Mouse (Mus musculus) liver, embryonic 12.5 days (tissue): ENCODE measurements around the gene Ift43. TPM values are rescaled to one million over a fixed set of nuclear protein-coding genes. Genes with fewer than 3 reads are reported as not detected.

ENCODE experiments used
- ATAC-seq: fragments of 200-750 bp; cut with Nextera tagmentation; 2 replicates; pipeline ENCODE4 v1.8.0; 2017; ENCODE audit warnings: moderate number of reproducible peaks, mild to moderate bottlenecking, moderate library complexity
- H3K27ac ChIP-seq: fragments of 300-500 bp; sonication (generic); 2 replicates; pipeline ENCODE4 v1.5.1; 2016; ENCODE audit warnings: mild to moderate bottlenecking
- H3K27me3 ChIP-seq: fragments of 300-500 bp; sonication (generic); replicated peaks from 2 replicates; pipeline ENCODE4 v1.6.1; 2016; ENCODE audit warnings: mild to moderate bottlenecking, moderate library complexity
- H3K36me3 ChIP-seq: fragments of 300-500 bp; sonication (generic); 2 replicates; pipeline ENCODE4 v1.6.1; 2016; ENCODE audit warnings: mild to moderate bottlenecking, moderate library complexity
- H3K4me1 ChIP-seq: fragments of 300-500 bp; sonication (generic); 2 replicates; pipeline ENCODE4 v1.6.1; 2016
- H3K4me2 ChIP-seq: fragments of 300-500 bp; sonication (generic); 2 replicates; pipeline ENCODE4 v1.6.1; 2016; ENCODE audit warnings: mild to moderate bottlenecking, moderate library complexity
- H3K4me3 ChIP-seq: fragments of 300-500 bp; sonication (generic); 2 replicates; pipeline ENCODE4 v1.5.1; 2016; ENCODE audit warnings: mild to moderate bottlenecking, moderate library complexity
- H3K9ac ChIP-seq: fragments of 300-500 bp; sonication (generic); 2 replicates; pipeline ENCODE4 v1.6.1; 2016; ENCODE audit warnings: mild to moderate bottlenecking, moderate library complexity
- H3K9me3 ChIP-seq: fragments of 300-500 bp; sonication (generic); replicated peaks from 2 replicates; pipeline ENCODE4 v1.6.1; 2016; ENCODE audit warnings: mild to moderate bottlenecking, moderate library complexity
- WGBS: fragments of 180-500 bp; shearing (Covaris S2); methylation state at CpG from one replicate; pipeline ENCODE4 v1.1.7; 2016; ENCODE audit not compliant: insufficient replicate concordance; 5-methylcytosine and 5-hydroxymethylcytosine counted together
- polyA plus RNA-seq: library from polyadenylated mRNA; unstranded; fragments of >200 nt; fragmentation: Nextera tagmentation; extraction: Ambion mirVana; gene quantifications from 2 replicates; pipeline ENCODE4 v1.2.1, GENCODE M21; 2016

Ift43 gene
- polyA plus RNA-seq, 1 experiment from 2014 or later, result 12.3 TPM

DNA sequence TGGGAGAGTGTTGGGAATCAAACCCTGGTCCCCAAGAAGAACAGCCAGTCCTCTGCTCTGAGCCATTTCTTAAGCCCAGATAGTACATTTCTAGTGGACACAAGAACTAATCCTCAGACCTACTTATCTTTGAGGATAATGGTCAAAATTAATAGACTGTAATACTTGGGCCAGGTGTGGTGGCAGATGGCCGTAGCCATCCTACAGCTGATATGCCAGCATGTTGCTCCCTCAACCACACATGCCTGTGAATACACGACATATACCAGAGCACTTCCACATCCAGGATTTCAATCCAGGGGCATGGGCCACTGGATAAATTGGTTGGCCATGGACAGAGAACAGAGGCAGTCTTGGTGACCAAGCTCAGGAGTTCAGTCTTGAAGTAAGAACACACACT lies 27.0 kb upstream of the Ift43 start:
- no peak for ATAC-seq
- Histone ChIP-seq H3K4me3 (no peak overlapping the region), H3K9me3 (no peaks in the 10 kb centered on the region), H3K4me2 (no peak overlapping the region), H3K27ac (no peak overlapping the region), H3K4me1 (peaks cover 12% of the 10 kb centered on the region; the same call in 1 of the 2 replicates), H3K9ac (no peak overlapping the region), H3K27me3 (no peaks in the 10 kb centered on the region), H3K36me3 (0 out of 2 replicates have a peak, but pooled peaks cover 5% of the 10 kb centered on the region)
- WGBS, result 74% methylated on average over 2 of the region's 2 CpGs

DNA sequence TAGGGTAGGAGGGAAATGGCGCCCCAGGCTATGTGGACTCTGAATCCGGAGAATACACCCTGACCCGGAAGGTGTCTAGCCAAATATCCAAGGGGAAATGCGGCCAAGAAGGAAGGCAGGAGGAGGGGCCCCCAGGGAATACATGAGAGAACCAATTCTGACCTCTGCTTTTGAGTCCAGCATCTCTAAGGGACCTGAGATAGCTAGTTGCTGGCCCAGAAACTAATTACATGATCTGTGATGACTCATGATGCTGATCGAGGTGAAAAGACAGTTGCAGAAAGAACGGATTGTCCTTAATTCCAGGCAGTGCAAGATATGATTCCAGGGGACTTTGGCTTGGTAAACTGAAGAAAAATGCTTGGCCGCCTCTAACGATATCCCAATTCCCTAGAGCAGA lies 25.4 kb upstream of the Ift43 start:
- Histone ChIP-seq H3K27ac (no peak overlapping the region), H3K4me1 (0 out of 2 replicates have a peak, but pooled peaks cover 3% of the 10 kb centered on the region), H3K9ac (no peak overlapping the region), H3K9me3 (no peaks in the 10 kb centered on the region), H3K36me3 (0 out of 2 replicates have a peak, but pooled peaks cover 5% of the 10 kb centered on the region), H3K27me3 (no peaks in the 10 kb centered on the region), H3K4me3 (no peak overlapping the region), H3K4me2 (no peak overlapping the region)
- 74% methylated on average over 8 of the region's 8 CpGs for WGBS
- no peak for ATAC-seq

DNA sequence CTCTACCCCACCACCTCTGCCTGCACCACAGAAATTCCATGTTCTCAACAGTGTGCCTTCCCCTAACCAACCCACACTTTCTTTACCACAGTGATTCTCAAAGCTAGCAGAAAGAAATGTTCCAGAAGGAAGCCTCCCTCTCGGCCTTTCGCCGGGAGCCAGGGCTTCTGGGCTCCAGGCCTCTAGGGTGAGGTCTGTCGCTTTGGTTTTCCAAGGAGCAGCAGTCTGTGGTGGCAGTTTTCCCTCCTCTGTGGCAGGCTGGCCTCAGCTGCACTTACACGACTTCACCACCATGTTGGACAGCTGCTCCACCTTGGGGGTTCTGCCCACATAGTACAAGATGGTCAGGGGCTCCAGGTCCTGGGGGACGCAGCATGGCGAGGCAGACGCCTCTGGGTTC lies 24.8 kb upstream of the Ift43 start:
- H3K36me3 ChIP-seq, result 0 out of 2 replicates have a peak, but pooled peaks cover 5% of the 10 kb centered on the region
- no peak overlapping the region for H3K4me3 ChIP-seq
- H3K4me1 ChIP-seq, result 0 out of 2 replicates have a peak, but pooled peaks cover 3% of the 10 kb centered on the region
- 74% methylated on average over 8 of the region's 8 CpGs for WGBS
- H3K9ac ChIP-seq, result no peak overlapping the region
- no peak overlapping the region for H3K27ac ChIP-seq
- H3K27me3 ChIP-seq, result no peaks in the 10 kb centered on the region
- no peak for ATAC-seq
- no peak overlapping the region for H3K4me2 ChIP-seq
- no peaks in the 10 kb centered on the region for H3K9me3 ChIP-seq

DNA sequence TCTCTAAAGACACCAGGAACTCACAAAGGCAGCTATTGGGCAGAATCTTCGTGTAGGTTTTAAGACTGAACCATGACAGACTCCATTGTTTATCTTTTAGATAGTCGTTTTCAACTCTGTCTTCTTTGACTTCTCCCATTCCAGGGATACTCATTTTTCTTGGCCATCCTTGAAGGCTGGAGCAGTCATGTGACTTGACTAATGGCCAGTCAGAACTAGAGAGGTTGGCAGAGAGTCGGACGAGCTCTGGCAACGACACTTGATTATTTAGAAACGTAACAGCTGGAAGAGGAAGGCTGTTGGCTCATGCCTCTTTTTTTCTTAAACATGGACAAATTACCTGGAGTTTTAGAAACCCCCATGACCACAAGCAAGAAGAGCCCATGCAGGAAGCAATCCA lies 23.0 kb upstream of the Ift43 start:
- Histone ChIP-seq H3K9me3 (no peaks in the 10 kb centered on the region), H3K4me1 (0 out of 2 replicates have a peak, but pooled peaks cover 3% of the 10 kb centered on the region), H3K36me3 (0 out of 2 replicates have a peak, but pooled peaks cover 5% of the 10 kb centered on the region), H3K4me3 (no peak overlapping the region), H3K27ac (no peak overlapping the region), H3K27me3 (no peaks in the 10 kb centered on the region), H3K4me2 (no peak overlapping the region), H3K9ac (no peak overlapping the region)
- no peak for ATAC-seq
- 74% methylated on average over 6 of the region's 6 CpGs for WGBS

DNA sequence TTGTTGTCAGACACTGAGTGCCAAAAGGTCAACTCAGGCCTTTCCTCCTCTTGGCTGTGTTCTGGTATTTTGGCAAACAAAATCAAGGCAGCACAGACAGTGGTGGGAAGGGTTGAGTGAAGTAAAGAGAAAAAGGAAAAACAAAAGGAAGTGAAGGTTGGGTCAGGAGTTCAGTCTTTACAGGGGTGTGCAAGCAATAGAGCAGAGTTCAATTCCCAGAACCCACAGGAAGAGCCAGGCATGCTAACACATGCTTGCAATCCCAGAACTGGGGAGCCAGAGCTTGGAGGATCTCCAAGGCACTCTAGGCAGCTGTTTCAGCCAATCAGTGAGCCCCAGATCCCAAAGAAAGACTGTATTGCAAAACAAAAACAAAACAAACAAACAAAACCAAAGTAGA lies 17.5 kb upstream of the Ift43 start:
- Histone ChIP-seq H3K27ac (no peak overlapping the region), H3K4me2 (no peak overlapping the region), H3K4me1 (0 out of 2 replicates have a peak, but pooled peaks cover 3% of the 10 kb centered on the region), H3K9me3 (no peaks in the 10 kb centered on the region), H3K36me3 (no peaks in the 10 kb centered on the region), H3K9ac (no peak overlapping the region), H3K27me3 (no peaks in the 10 kb centered on the region), H3K4me3 (no peak overlapping the region)
- no peak for ATAC-seq

DNA sequence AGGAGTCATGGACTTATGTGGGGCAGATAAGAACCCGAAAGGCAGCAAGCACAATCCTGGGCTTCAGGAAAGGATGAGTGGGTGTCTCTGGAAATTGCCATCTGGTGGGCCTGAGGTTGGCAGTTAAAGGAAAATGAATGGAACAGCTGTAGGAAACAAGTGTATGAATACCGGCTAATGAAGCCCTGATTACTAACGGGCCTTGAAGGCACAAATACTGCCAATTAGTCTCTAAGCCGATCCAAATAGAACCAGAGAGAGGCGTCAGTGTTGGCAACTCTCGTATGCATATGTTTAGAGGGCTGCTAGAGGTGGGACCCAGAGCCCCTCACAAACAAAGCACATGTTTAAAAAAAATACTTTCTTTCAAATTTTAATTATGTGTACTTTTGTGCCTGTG lies 10.9 kb upstream of the Ift43 start:
- Histone ChIP-seq H3K4me3 (no peak overlapping the region), H3K9me3 (no peaks in the 10 kb centered on the region), H3K27me3 (peaks cover 15% of the 10 kb centered on the region), H3K9ac (no peak overlapping the region), H3K4me1 (no peaks in the 10 kb centered on the region), H3K36me3 (no peaks in the 10 kb centered on the region), H3K4me2 (no peak overlapping the region), H3K27ac (no peak overlapping the region)
- ATAC-seq, result no peak
- 77% methylated on average over 6 of the region's 6 CpGs for WGBS

DNA sequence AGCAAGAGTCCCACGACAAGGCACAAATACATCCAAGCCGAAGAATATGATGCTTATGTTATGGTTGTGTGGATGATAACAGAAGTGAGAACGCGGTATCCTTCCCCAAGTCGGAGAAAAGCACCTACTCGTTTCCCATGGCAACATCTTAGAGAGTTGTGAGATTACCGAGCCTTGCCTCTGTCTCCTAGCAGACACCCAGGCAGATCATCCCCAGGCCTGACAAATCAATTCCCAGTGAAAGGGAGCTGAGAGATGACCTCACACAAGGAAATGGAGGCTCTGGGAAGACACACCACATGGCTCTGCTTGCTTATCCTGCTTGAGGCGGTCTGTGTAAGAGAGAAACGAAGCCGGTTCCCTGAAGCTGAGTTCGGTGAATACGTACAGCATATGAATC lies 7.7 kb upstream of the Ift43 start:
- Histone ChIP-seq H3K4me1 (no peaks in the 10 kb centered on the region), H3K27ac (no peak overlapping the region), H3K27me3 (peaks cover 46% of the 10 kb centered on the region), H3K9me3 (no peaks in the 10 kb centered on the region), H3K9ac (no peak overlapping the region), H3K4me3 (no peak overlapping the region), H3K36me3 (no peaks in the 10 kb centered on the region), H3K4me2 (no peak overlapping the region)
- no peak for ATAC-seq
- WGBS, result 65% methylated on average over 12 of the region's 12 CpGs

DNA sequence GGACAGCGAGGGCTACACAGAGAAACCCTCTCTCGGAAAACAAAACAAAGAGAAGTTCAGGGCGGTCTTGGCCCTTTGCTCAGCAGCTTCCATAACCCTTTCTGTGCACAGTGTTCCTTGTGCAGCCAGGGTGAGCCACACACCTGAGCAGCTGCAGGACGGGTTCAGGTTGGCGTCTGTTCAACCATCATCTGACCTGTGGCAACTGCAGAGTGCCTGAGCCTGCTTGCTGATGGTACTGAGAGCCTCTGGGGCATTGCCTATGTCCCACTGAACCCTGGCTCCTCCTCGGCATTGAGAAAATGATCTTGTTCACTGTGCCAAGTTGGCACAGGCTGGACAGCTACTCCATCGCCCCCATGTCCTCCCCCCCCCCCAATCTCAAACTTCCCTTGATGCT lies 7.0 kb upstream of the Ift43 start:
- 0 out of 2 replicates have a peak overlapping the region, but pooled peaks have one; percentile 71 for H3K4me2 ChIP-seq
- 74% methylated on average over 7 of the region's 7 CpGs for WGBS

DNA sequence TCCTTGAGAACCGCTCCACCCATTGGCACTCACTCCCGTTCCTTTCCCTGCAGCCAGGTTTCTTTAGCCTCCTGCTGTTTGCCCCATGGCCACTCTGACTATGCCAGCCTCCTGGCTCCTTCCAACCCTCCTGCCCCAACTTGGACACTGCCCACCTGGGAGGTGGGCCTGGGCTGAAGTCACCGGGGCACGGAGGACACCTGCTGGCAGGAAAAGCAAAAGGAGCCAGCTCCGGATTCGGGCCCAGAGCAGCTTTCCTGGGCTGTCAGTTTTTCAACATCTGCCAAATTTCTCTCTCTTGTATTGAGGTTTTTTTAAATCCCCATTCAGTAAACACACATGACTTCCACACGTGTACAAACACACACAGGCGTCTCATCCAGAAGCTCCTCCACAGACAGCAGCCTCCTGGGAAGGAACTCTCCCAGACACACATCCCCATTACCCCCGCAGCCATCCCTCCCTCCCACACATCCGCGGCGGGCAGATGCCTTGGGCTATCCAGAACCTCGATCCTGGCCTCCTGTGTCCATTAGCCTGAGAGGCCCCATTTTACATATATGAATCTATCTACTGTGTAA lies 5.9 kb upstream of the Ift43 start:
- H3K9ac ChIP-seq, result no peak overlapping the region; the same call in 1 of the 2 replicates
- H3K27me3 ChIP-seq, result peaks cover 64% of the 10 kb centered on the region
- WGBS, result 19% methylated on average over 13 of the region's 13 CpGs
- H3K27ac ChIP-seq, result no peak overlapping the region
- peak overlapping the region; percentile 71 for H3K4me2 ChIP-seq
- no peaks in the 10 kb centered on the region for H3K36me3 ChIP-seq
- no peak for ATAC-seq
- H3K4me1 ChIP-seq, result no peaks in the 10 kb centered on the region
- peak overlapping the region; percentile 50 for H3K4me3 ChIP-seq
- H3K9me3 ChIP-seq, result no peaks in the 10 kb centered on the region

More for the DNA sequence above, 7.0 kb upstream of the Ift43 start:
- Histone ChIP-seq H3K36me3 (no peaks in the 10 kb centered on the region), H3K27ac (no peak overlapping the region), H3K9ac (no peak overlapping the region), H3K4me1 (no peaks in the 10 kb centered on the region), H3K27me3 (peaks cover 53% of the 10 kb centered on the region), H3K9me3 (no peaks in the 10 kb centered on the region), H3K4me3 (no peak overlapping the region)
- ATAC-seq, result no peak

DNA sequence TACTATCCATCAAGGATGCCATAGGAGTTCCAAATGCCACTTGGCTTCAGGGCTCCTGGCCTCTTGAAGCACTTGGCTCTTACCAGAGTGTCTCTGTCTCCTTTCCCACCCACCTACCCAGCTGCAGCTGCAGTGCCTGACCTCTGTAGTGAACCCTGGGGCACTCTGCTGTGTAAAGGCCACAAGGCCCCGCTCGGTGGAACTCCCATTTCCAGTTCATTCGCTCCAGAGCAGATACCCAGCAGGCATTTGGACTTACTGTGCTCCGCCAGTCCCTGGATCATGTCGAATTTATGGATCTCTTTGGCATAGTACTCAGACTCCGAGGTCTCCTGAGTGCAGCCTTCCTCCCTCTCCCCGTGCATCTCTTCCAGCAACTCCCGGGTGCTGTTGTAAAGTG lies 5.0 kb upstream of the Ift43 start:
- Histone ChIP-seq H3K4me1 (no peaks in the 10 kb centered on the region), H3K27me3 (peaks cover 73% of the 10 kb centered on the region), H3K36me3 (no peaks in the 10 kb centered on the region), H3K27ac (no peak overlapping the region), H3K9me3 (no peaks in the 10 kb centered on the region), H3K9ac (no peak overlapping the region), H3K4me2 (peak overlapping the region; percentile 71), H3K4me3 (peak overlapping the region; percentile 50)
- no peak for ATAC-seq
- WGBS, result 50% methylated on average over 8 of the region's 8 CpGs

DNA sequence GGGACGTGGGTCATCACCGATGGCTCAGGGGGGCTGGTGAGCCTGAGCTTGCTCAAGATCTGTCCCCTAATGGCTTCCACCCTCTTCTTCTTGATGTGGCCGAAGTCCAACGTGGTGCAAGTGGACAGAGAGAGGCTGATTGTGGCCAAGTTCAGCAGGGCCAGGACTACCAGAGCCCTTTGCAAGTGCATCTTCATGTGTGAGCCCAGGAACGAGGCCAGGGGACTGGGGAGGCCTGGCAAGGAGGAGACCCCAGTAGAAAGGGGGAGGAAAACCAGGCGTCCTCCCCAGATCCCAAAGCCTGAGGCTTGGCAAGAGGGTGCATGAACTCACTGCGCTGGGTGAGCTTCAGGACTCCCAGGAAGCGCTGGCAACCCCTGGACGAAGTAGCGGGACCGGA lies 4.6 kb upstream of the Ift43 start:
- ATAC-seq, result no peak
- peaks cover 77% of the 10 kb centered on the region for H3K27me3 ChIP-seq
- H3K9ac ChIP-seq, result no peak overlapping the region
- H3K27ac ChIP-seq, result no peak overlapping the region
- WGBS, result 39% methylated on average over 11 of the region's 11 CpGs
- no peaks in the 10 kb centered on the region for H3K36me3 ChIP-seq
- H3K4me1 ChIP-seq, result peaks cover under 1% of the 10 kb centered on the region; the same call in 1 of the 2 replicates
- H3K9me3 ChIP-seq, result no peaks in the 10 kb centered on the region
- peak overlapping the region; percentile 71 for H3K4me2 ChIP-seq
- peak overlapping the region; percentile 50 for H3K4me3 ChIP-seq

DNA sequence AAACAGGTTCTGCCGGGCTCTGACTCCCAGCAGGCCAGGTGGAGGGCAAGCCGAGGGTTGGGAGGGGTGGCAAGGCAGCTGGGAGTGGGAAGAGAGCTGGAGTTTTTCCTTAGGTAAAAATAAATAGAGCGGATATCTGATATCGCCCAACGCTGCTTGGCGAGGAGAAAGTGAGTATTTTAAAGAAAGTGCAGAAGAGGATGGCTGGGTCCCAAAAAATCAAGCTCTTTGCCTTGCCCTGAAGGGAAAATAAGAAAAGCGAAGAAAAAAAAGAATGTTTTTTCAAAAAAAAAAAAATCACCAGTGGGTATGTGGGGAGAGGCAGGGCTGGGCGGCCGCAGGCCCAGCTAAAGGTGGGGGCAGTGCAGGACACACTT lies 4.2 kb upstream of the Ift43 start:
- ATAC-seq, result no peak

More for the DNA sequence above, 4.2 kb upstream of the Ift43 start:
- H3K27me3 ChIP-seq, result peaks cover 81% of the 10 kb centered on the region
- 46% methylated on average over 9 of the region's 9 CpGs for WGBS
- peaks cover 4% of the 10 kb centered on the region; the same call in 1 of the 2 replicates for H3K4me1 ChIP-seq
- H3K9me3 ChIP-seq, result no peaks in the 10 kb centered on the region
- H3K36me3 ChIP-seq, result no peaks in the 10 kb centered on the region
- peak overlapping the region; percentile 71 for H3K4me2 ChIP-seq
- no peak overlapping the region for H3K27ac ChIP-seq
- peak overlapping the region; percentile 50 for H3K4me3 ChIP-seq
- 0 out of 2 replicates have a peak overlapping the region, but pooled peaks have one; percentile 34 for H3K9ac ChIP-seq
